Mouse (Mus musculus) lung, embryonic 14.5 days (tissue): ENCODE measurements around the gene Apoa2. TPM values are rescaled to one million over a fixed set of nuclear protein-coding genes. Genes with fewer than 3 reads are reported as not detected.

Source experiments
- ATAC-seq: fragments of 200-750 bp; cut with Nextera tagmentation; 2 replicates; pipeline ENCODE4 v1.8.0; 2017; ENCODE audit warnings: mild to moderate bottlenecking, moderate TSS enrichment, moderate library complexity; ENCODE audit not compliant: insufficient read depth
- DNase-seq: peaks from one replicate; pipeline ENCODE4 v3.0.0-alpha.2; 2015
- H3K27ac ChIP-seq: fragments of 300-500 bp; sonication (generic); 2 replicates; pipeline ENCODE4 v1.5.1; 2014; ENCODE audit warnings: low read depth, mild to moderate bottlenecking, moderate library complexity
- H3K27me3 ChIP-seq: fragments of 300-500 bp; sonication (generic); 2 replicates; pipeline ENCODE4 v1.6.1; 2014; ENCODE audit warnings: low read length, control low read depth; ENCODE audit not compliant: insufficient read depth
- H3K36me3 ChIP-seq: fragments of 300-500 bp; sonication (generic); 2 replicates; pipeline ENCODE4 v1.6.1; 2014; ENCODE audit warnings: control low read depth; ENCODE audit not compliant: insufficient read depth
- H3K4me1 ChIP-seq: fragments of 300-500 bp; sonication (generic); 2 replicates; pipeline ENCODE4 v1.6.1; 2014; ENCODE audit warnings: antibody characterized with exemption, control low read depth; ENCODE audit not compliant: insufficient read depth
- H3K4me2 ChIP-seq: fragments of 300-500 bp; sonication (generic); 2 replicates; pipeline ENCODE4 v1.6.1; 2014; ENCODE audit warnings: mild to moderate bottlenecking
- H3K4me3 ChIP-seq: fragments of 300-500 bp; sonication (generic); 2 replicates; pipeline ENCODE4 v1.5.1; 2014; ENCODE audit warnings: low read depth, low read length
- H3K9ac ChIP-seq: fragments of 300-500 bp; sonication (generic); 2 replicates; pipeline ENCODE4 v1.6.1; 2014
- H3K9me3 ChIP-seq: fragments of 300-500 bp; sonication (generic); 2 replicates; pipeline ENCODE4 v1.6.1; 2016; ENCODE audit warnings: low read depth, low read length, control low read depth
- CTCF ChIP-seq: IDR thresholded peaks from 2 replicates; pipeline ENCODE4 v1.5.1; 2016; ENCODE audit warnings: antibody characterized with exemption, low read depth
- WGBS: fragments of 180-500 bp; shearing (Covaris S2); extraction: QIAGEN DNeasy Blood & Tissue Kit; methylation state at CpG from one replicate; pipeline ENCODE4 v1.1.7; 2014; 5-methylcytosine and 5-hydroxymethylcytosine counted together
- polyA plus RNA-seq: library from polyadenylated mRNA; unstranded; fragments of >200 nt; fragmentation: Nextera tagmentation; extraction: Ambion mirVana; gene quantifications from 2 replicates; pipeline ENCODE4 v1.2.1, GENCODE M21; 2014

The Apoa2 gene
- polyA plus RNA-seq, 1 experiment from 2014 or later: 3.7 TPM

DNA sequence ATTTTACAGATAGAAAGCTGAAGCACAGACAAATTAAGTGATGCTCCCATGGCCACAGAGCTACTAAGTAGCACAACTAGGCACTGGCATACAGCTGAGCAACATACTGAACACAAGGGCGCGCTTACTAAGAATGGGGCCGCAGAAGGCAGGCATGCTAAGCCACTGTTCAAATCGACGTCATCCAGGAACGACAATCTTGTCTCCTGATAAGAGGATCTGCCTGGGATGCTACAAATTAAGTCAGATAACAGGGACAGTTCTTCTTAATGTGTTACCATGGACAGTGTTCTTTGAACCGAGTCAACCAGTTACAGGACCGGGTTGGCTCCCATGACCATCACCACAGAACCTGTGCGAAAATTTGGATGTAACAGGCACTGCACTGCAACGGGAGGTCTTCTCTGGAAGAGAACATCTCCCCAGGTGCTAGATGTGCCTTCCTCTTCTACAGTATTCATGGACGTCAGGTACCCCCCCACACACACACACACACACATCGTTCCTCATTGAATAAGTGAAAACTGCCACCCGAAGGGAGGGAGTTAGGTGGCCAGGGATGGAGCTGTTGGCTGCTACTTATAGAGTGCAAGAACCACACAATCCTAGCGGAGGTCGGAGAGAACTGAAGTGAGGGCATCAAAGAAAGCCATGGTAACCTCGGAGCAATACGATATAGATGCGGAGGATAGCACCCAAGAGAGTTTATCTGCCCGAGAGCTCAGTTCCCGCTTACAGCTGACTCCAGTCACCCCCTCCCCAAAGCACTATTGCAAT is 29.6 kb upstream of the Apoa2 start:
- peak overlapping the region; percentile 51 for H3K4me3 ChIP-seq
- peak overlapping the region; percentile 88 for H3K4me2 ChIP-seq
- H3K4me1 ChIP-seq: no peaks in the 10 kb centered on the region; the same call in 1 of the 2 replicates
- no peak overlapping the region for H3K27ac ChIP-seq
- peak overlapping the region; percentile 46; the same call in 1 of the 2 replicates for H3K9ac ChIP-seq
- H3K27me3 ChIP-seq: peaks cover 51% of the 10 kb centered on the region
- no peak for TF ChIP-seq CTCF
- ATAC-seq: 0 out of 2 replicates have a peak, but pooled peaks have one; percentile 12
- H3K36me3 ChIP-seq: no peaks in the 10 kb centered on the region
- H3K9me3 ChIP-seq: no peaks in the 10 kb centered on the region
- DNase-seq: peak; percentile 17
- WGBS: 8% methylated on average over 20 of the region's 20 CpGs

DNA sequence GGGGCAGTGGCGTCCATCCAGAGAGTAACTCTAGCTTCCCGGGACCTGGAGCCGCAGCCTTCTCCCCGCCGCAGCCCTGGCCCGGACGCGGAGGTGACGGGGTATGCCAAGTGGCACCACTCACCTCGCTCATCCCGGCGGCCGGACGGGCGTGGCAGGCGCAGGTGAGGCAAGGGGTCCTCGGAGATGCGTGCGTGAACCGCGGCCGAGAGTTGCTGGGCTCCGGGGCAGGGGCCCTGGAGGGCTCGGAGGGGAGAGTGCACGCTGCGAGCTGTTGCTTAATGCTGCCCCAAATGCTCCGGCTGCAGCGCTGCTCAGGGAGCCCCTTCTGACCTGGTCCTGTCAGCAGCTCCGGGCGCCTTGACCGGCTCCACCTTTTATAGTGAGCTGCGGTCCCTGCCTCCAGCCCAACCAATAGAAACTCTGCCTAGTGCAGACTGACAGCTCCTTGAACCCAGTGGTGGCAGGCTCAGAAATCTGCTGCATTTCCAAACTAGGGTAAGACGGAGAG is 28.9 kb upstream of the Apoa2 start, which contains the start of gene Pcp4l1:
Gene Pcp4l1, minus strand, starts transcription at position 382 of the 511 bp plus-strand sequence.
- no peak for TF ChIP-seq CTCF
- ATAC-seq: peak; percentile 86
- Histone ChIP-seq H3K9ac (peak within 1 kb of the TSS; percentile 46), H3K36me3 (no peaks in the 10 kb centered on the region), H3K4me3 (peak within 1 kb of the TSS; percentile 51), H3K4me1 (no peaks in the 10 kb centered on the region; the same call in 1 of the 2 replicates), H3K27me3 (peaks cover 51% of the 10 kb centered on the region), H3K4me2 (peak within 1 kb of the TSS; percentile 88), H3K9me3 (no peaks in the 10 kb centered on the region), H3K27ac (no peak within 1 kb of the TSS)
- under 1% methylated on average over 33 of the region's 33 CpGs for WGBS
- peak; percentile 68 for DNase-seq

DNA sequence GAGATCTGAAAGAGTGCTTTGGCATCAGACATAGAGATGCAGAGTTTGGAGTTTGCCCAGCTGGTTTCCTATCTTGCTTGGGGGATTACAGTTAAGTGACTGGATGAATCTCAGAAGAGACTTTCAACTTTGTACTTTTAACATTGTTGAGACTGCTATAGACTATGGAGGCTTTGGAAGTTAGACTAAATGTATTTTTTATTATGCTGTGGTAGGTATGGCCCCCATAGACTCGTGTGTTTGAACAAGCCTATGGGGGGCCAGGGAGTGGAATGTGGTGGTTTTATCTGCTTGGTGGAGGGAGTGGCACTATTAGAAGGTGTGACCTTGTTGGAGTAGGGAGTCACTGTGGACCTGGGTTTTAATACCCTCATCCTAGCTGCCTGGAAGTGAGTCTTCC is 25.3 kb upstream of the Apoa2 start:
- Histone ChIP-seq H3K27ac (no peak overlapping the region), H3K9ac (no peak overlapping the region), H3K4me2 (no peak overlapping the region), H3K4me3 (no peak overlapping the region), H3K9me3 (no peaks in the 10 kb centered on the region), H3K27me3 (peaks cover 28% of the 10 kb centered on the region), H3K36me3 (no peaks in the 10 kb centered on the region), H3K4me1 (no peaks in the 10 kb centered on the region; the same call in 1 of the 2 replicates)
- 29% methylated on average over 1 of the region's 1 CpGs for WGBS
- DNase-seq: no peak
- no peak for TF ChIP-seq CTCF
- no peak for ATAC-seq

DNA sequence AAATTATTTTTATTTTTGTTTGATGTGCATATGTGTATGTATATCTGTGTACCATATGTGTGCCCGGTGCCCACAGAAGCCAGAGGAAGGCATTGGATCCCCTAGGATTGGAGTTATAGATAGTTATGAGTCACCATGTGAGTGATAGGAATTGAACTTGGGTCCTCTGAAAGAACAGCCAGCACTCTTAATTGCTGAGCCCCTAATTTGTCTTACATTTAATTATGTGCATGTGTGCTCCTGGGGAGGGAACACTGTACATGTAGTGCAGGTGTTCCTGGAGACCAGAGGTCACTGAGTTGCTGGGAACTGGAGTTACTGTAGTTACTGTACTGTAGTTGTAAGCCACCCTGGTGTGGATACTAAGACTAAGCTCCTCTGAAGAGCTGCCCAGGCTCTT is 24.1 kb upstream of the Apoa2 start:
- H3K27ac ChIP-seq: no peak overlapping the region
- H3K27me3 ChIP-seq: peaks cover 15% of the 10 kb centered on the region
- no peak overlapping the region for H3K9ac ChIP-seq
- H3K9me3 ChIP-seq: no peaks in the 10 kb centered on the region
- H3K36me3 ChIP-seq: no peaks in the 10 kb centered on the region
- 96% methylated on average over 1 of the region's 1 CpGs for WGBS
- no peak overlapping the region for H3K4me2 ChIP-seq
- H3K4me3 ChIP-seq: no peak overlapping the region
- ATAC-seq (no peak), DNase-seq (no peak)
- TF ChIP-seq CTCF: no peak
- H3K4me1 ChIP-seq: no peaks in the 10 kb centered on the region; the same call in 1 of the 2 replicates

DNA sequence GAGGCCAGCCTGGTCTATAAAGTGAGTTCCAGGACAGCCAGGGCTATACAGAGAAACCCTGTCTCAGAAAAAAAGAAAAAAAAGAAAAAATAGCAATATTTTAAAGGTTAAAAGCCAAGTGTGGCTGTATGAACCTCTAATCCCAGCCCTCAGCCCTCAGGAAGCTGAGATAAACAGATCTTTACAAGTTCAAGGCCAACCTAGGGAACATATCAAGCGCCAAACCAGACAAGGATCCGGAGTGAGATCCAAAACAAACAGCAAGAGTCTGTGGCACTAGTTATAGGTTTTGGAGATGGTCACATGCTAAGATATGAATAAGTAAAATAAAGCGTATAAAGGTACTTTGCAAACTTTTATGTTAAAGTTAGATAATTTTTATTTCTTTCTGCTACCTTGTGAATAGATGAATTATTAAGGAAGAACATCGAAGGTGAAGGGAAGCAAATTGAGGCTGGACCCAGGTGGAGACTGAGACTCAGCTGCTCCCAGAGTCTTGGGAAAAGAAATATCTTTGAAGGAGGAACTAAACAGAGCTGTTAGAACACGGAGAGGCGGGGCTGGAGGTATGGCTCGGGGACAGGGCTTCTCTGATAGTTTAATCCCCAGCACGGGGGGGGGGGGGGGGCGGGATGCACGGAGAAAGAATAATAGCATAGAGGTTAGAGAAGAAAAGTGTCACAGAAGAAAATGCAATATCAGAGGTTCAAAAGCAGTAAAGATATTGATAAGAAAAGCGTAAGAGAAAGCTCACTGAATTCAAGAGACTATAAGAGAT is 21.2 kb upstream of the Apoa2 start:
- no peaks in the 10 kb centered on the region for H3K36me3 ChIP-seq
- 48% methylated on average over 11 of the region's 11 CpGs for WGBS
- TF ChIP-seq CTCF: no peak

DNA sequence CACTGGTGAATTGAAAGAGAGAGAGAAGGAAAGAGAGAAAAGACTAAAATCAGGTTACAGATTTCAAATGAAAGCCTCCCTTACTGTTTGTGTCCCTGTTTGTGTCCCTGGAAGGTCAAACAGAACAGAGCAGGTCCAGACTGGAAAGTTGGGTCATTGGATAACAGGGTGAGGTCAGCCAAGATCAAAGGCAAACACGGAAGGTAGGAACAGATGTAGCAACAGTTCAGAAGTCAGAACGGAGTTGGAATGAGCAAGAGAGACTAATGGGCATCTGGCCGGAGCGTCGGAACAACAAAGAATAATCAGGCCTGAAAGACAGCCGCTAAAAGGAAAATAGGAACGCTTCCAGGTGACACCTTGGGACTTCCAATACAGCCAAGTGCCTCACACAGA is 20.6 kb upstream of the Apoa2 start:
- DNase-seq (no peak), ATAC-seq (no peak)
- TF ChIP-seq CTCF: no peak
- no peak overlapping the region for H3K9ac ChIP-seq
- H3K27ac ChIP-seq: no peak overlapping the region
- H3K9me3 ChIP-seq: no peaks in the 10 kb centered on the region
- no peaks in the 10 kb centered on the region for H3K36me3 ChIP-seq
- no peaks in the 10 kb centered on the region for H3K27me3 ChIP-seq
- H3K4me3 ChIP-seq: no peak overlapping the region
- no peaks in the 10 kb centered on the region for H3K4me1 ChIP-seq
- no peak overlapping the region for H3K4me2 ChIP-seq
- WGBS: 59% methylated on average over 7 of the region's 7 CpGs

More for the DNA sequence above, 21.2 kb upstream of the Apoa2 start:
- Histone ChIP-seq H3K9ac (no peak overlapping the region), H3K9me3 (no peaks in the 10 kb centered on the region), H3K27ac (no peak overlapping the region), H3K4me2 (no peak overlapping the region), H3K4me1 (no peaks in the 10 kb centered on the region), H3K27me3 (no peaks in the 10 kb centered on the region), H3K4me3 (no peak overlapping the region)
- DNase-seq: no peak
- ATAC-seq: no peak
